Mouse (Mus musculus): Measurements from ENCODE around the gene Rrp15. TPM values are rescaled to one million over a fixed set of nuclear protein-coding genes. Genes with fewer than 3 reads are reported as not detected.

Rrp15 gene
- total RNA-seq, 2 experiments from 2014 or later: 11.7 to 12.1 TPM

DNA sequence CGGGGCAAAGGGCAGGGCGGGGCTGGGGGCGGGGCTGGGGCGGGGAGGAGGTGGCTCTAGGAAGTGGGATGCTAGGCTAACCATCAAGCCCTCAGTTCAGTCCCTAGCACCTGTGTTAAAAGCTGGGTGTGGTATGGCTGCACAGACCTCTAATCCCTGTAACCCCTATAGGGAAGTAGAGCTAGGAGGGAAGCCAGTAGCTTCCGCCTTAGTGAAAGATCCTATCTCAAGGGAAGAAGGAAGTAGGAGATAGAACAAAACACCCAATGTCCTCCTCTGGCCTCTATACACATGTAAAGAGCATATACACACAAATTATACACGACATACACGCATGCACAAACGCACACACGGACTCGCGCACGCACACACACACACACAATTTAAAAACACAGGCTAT lies 71.5 kb downstream of the Rrp15 start:
- no peak for ATAC-seq (replicated peaks; ENCODE audit: low FRiP score, poor library complexity, severe bottlenecking)

DNA sequence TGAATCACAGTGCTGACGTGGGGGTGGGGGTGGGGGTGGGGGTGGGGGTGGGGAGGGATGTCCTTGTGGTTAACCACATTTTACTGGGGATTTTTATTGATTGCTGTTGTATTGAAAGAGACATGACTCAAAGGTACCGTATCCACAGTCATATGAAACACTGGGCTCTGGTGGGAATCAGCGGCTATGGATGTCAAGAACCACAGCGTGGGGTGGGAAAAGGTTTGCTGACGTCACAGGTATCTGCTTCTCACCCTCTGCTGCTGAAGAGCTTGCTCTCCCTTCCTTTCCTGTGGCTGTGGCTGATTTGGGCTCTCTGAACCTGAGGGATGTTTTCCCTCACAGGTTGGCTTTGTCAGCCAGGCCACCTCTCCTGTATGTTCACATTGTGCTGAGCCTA lies 73.0 kb downstream of the Rrp15 start:
- ATAC-seq (replicated peaks; ENCODE audit: low FRiP score, poor library complexity, severe bottlenecking): no peak

DNA sequence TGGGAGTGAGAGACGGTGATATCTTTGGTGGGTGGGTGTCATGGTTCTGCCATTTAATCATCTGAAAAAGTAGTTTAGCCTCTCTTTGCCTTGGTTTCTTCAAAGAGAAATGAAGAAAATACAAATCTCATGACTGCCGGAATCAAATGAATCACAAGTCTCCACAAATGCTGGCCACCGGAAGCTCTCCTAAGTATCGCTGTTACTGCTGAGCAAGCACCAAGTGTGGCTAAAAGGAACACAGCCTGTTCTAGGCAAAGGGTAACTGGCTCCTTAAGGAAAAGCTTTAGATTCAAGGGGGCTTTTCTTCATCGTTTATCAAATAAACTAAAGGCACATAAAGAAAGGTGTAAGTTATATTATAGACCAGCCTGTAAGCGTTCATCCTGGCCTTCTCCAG lies 73.9 kb downstream of the Rrp15 start:
- no peak for ATAC-seq (replicated peaks; ENCODE audit: low FRiP score, poor library complexity, severe bottlenecking)

DNA sequence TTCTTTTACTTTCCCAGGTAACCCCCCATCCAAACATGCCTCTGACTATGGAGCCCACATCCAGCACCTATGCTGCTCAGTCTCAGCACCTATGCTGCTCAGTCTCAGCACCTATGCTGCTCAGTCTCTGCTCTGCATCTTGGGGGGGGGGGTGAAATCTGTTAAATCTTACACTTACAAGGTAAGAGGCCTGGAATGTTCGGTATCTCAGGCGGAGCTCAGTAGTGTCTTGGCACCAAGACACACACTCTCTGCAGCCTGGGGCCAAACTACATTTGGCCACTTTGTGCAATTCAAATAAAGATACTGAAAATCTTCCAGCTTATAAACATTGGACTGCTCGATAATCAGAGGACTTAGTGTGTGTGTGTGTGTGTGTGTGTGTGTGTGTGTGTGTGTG lies 74.5 kb downstream of the Rrp15 start:
- ATAC-seq (replicated peaks; ENCODE audit: low FRiP score, poor library complexity, severe bottlenecking): no peak

DNA sequence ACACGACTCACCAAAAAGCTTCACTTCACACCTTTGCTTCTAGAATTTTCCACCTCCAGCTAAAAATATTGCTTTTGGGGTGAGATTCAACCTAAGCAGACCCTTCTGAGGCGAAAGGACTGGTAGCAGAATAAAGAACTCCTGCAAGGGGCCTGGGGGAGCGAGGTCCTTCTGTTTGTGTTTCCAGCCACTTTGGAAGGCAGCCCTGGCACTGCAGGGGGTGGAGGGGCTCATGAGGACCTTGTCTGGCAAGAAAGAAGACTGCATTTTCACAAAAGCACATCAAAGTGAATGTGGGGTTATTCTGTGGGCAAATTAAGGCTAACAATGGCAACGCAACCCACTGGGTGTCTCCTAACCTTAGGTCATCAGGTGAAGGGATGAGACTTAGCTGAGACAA lies 76.0 kb downstream of the Rrp15 start:
- ATAC-seq (replicated peaks; ENCODE audit: low FRiP score, poor library complexity, severe bottlenecking): no peak

Other genes with a start within 250 kb of the Rrp15 start
- gene Tgfb2, start 43.4 kb downstream of the Rrp15 start, total RNA-seq (2015; ENCODE audit: low replicate concordance): not detected in 2 replicates
- gene Tgfb2, start 43.4 kb downstream of the Rrp15 start, total RNA-seq (2017; ENCODE audit: low replicate concordance): not detected in 2 replicates
- gene D1Pas1, start 218.1 kb upstream of the Rrp15 start, total RNA-seq (2015; ENCODE audit: low replicate concordance): not detected in 2 replicates
- gene D1Pas1, start 218.1 kb upstream of the Rrp15 start, total RNA-seq (2017; ENCODE audit: low replicate concordance): not detected in 2 replicates